Mouse (Mus musculus) forebrain, embryonic 11.5 days (tissue): ENCODE results near the gene G6pc3. TPM values are rescaled to one million over a fixed set of nuclear protein-coding genes. Genes with fewer than 3 reads are reported as not detected.
"Not testable (repeated sequence)": the region's sequence is repeated elsewhere in the genome, so short reads cannot be mapped to it uniquely, and the experiment has no call there.

Experiments
- ATAC-seq: fragments of 200-750 bp; cut with Nextera tagmentation; replicated peaks from 2 replicates; pipeline ENCODE4 v1.8.0; 2017; ENCODE audit warnings: moderate TSS enrichment; ENCODE audit not compliant: low FRiP score
- DNase-seq: peaks from one replicate; pipeline ENCODE4 v3.0.0-alpha.2; 2017; ENCODE audit warnings: low spot score
- H3K27ac ChIP-seq: fragments of 300-500 bp; sonication (generic); 2 replicates; pipeline ENCODE4 v1.5.1; 2014; ENCODE audit warnings: low read depth, low read length
- H3K27me3 ChIP-seq: fragments of 300-500 bp; sonication (generic); 2 replicates; pipeline ENCODE4 v1.6.1; 2014; ENCODE audit warnings: mild to moderate bottlenecking, low read length, mixed read lengths; ENCODE audit not compliant: control insufficient read depth, insufficient read depth
- H3K36me3 ChIP-seq: fragments of 300-500 bp; sonication (generic); 2 replicates; pipeline ENCODE4 v1.6.1; 2014; ENCODE audit warnings: mild to moderate bottlenecking, low read length, moderate library complexity, mixed read lengths; ENCODE audit not compliant: control insufficient read depth, insufficient read depth
- H3K4me1 ChIP-seq: fragments of 300-500 bp; sonication (generic); replicated peaks from 2 replicates; pipeline ENCODE4 v1.6.1; 2014; ENCODE audit warnings: low read length, mixed read lengths; ENCODE audit not compliant: control insufficient read depth, insufficient read depth
- H3K4me2 ChIP-seq: fragments of 300-500 bp; sonication (generic); 2 replicates; pipeline ENCODE4 v1.6.1; 2014; ENCODE audit warnings: low read depth, mild to moderate bottlenecking, low read length, moderate library complexity, mixed read lengths; ENCODE audit not compliant: severe bottlenecking
- H3K4me3 ChIP-seq: fragments of 300-500 bp; sonication (generic); 2 replicates; pipeline ENCODE4 v1.5.1; 2014; ENCODE audit warnings: low read depth, low read length
- H3K9ac ChIP-seq: fragments of 300-500 bp; sonication (generic); 2 replicates; pipeline ENCODE4 v1.6.1; 2014; ENCODE audit warnings: low read length
- H3K9me3 ChIP-seq: fragments of 300-500 bp; sonication (generic); 2 replicates; pipeline ENCODE4 v1.6.1; 2016; ENCODE audit warnings: low read length, mixed read lengths; ENCODE audit not compliant: control insufficient read depth
- WGBS: fragments of 180-500 bp; shearing (Covaris S2); extraction: QIAGEN DNeasy Blood & Tissue Kit; methylation state at CpG from one replicate; pipeline ENCODE4 v1.1.7; 2014; 5-methylcytosine and 5-hydroxymethylcytosine counted together
- polyA plus RNA-seq: library from polyadenylated mRNA; unstranded; fragments of >200 nt; fragmentation: Nextera tagmentation; extraction: Ambion mirVana; gene quantifications from 2 replicates; pipeline ENCODE4 v1.2.1, GENCODE M21; 2014

Gene G6pc3
- polyA plus RNA-seq, 1 experiment from 2014 or later = 30.6 TPM

GRCm38 (mm10) chr11:102156039-102156785 is 33.2 kb upstream of the G6pc3 start, which contains the start of gene Tmem101:
Gene Tmem101, minus strand, starts transcription at chr11:102156404.
- Histone ChIP-seq H3K4me3 (peak within 1 kb of the TSS; percentile 85), H3K9ac (peak within 1 kb of the TSS; percentile 82), H3K36me3 (no peaks in the 10 kb centered on the region), H3K4me1 (no peaks in the 10 kb centered on the region), H3K27me3 (no peaks in the 10 kb centered on the region), H3K27ac (peak within 1 kb of the TSS; percentile 53), H3K4me2 (peak within 1 kb of the TSS; percentile 94), H3K9me3 (no peaks in the 10 kb centered on the region)
- ATAC-seq (peak; percentile 79), DNase-seq (peak; percentile 91)
- under 1% methylated on average over 37 of the region's 37 CpGs for WGBS

GRCm38 (mm10) chr11:102156786-102157089 is 32.7 kb upstream of the G6pc3 start:
- H3K4me3 ChIP-seq = no peak overlapping the region
- WGBS = 8% methylated on average over 1 of the region's 1 CpGs
- ATAC-seq = 0 out of 2 replicates have a peak, but pooled peaks have one; percentile 21

GRCm38 (mm10) chr11:102158024-102158423 is 31.4 kb upstream of the G6pc3 start:
- not testable (repeated sequence) for ATAC-seq, H3K4me3 ChIP-seq, H3K9me3 ChIP-seq, H3K27ac ChIP-seq, H3K4me2 ChIP-seq, H3K27me3 ChIP-seq, H3K9ac ChIP-seq, H3K36me3 ChIP-seq, DNase-seq, H3K4me1 ChIP-seq
- 75% methylated on average over 2 of the region's 2 CpGs for WGBS

More at GRCm38 (mm10) chr11:102156786-102157089, 32.7 kb upstream of the G6pc3 start:
- no peaks in the 10 kb centered on the region for H3K36me3 ChIP-seq
- no peaks in the 10 kb centered on the region for H3K27me3 ChIP-seq
- no peak overlapping the region for H3K27ac ChIP-seq
- no peaks in the 10 kb centered on the region for H3K4me1 ChIP-seq
- H3K9ac ChIP-seq = no peak overlapping the region
- no peak overlapping the region for H3K4me2 ChIP-seq
- no peak for DNase-seq
- H3K9me3 ChIP-seq = no peaks in the 10 kb centered on the region

GRCm38 (mm10) chr11:102159781-102160180 is 29.6 kb upstream of the G6pc3 start:
- Histone ChIP-seq H3K4me1 (no peaks in the 10 kb centered on the region), H3K4me3 (no peak overlapping the region), H3K36me3 (no peaks in the 10 kb centered on the region), H3K27ac (no peak overlapping the region), H3K4me2 (no peak overlapping the region), H3K9me3 (no peaks in the 10 kb centered on the region), H3K27me3 (no peaks in the 10 kb centered on the region), H3K9ac (no peak overlapping the region)
- DNase-seq (no peak), ATAC-seq (no peak)
- WGBS = 75% methylated on average over 5 of the region's 5 CpGs

- Histone ChIP-seq H3K4me3 (no peak overlapping the region), H3K9ac (no peak overlapping the region), H3K27ac (no peak overlapping the region), H3K9me3 (no peaks in the 10 kb centered on the region), H3K4me2 (no peak overlapping the region), H3K4me1 (no peaks in the 10 kb centered on the region), H3K36me3 (peaks cover 4% of the 10 kb centered on the region), H3K27me3 (no peaks in the 10 kb centered on the region)
- ATAC-seq = no peak
- DNase-seq = no peak
- 79% methylated on average over 6 of the region's 6 CpGs for WGBS
Observed at GRCm38 (mm10) chr11:102165971-102166722, 23.3 kb upstream of the G6pc3 start.

GRCm38 (mm10) chr11:102167539-102167938 is 21.9 kb upstream of the G6pc3 start:
- DNase-seq = no peak
- Histone ChIP-seq H3K9me3 (no peaks in the 10 kb centered on the region), H3K9ac (no peak overlapping the region), H3K4me1 (no peaks in the 10 kb centered on the region), H3K36me3 (peaks cover 4% of the 10 kb centered on the region), H3K4me3 (no peak overlapping the region), H3K27ac (no peak overlapping the region), H3K4me2 (no peak overlapping the region), H3K27me3 (no peaks in the 10 kb centered on the region)
- WGBS = 96% methylated on average over 5 of the region's 5 CpGs
- no peak for ATAC-seq

GRCm38 (mm10) chr11:102168689-102169088 is 20.7 kb upstream of the G6pc3 start:
- Histone ChIP-seq H3K36me3 (peaks cover 4% of the 10 kb centered on the region), H3K9ac (no peak overlapping the region), H3K27me3 (no peaks in the 10 kb centered on the region), H3K27ac (no peak overlapping the region), H3K4me1 (no peaks in the 10 kb centered on the region), H3K9me3 (no peaks in the 10 kb centered on the region), H3K4me3 (no peak overlapping the region), H3K4me2 (no peak overlapping the region)
- DNase-seq (no peak), ATAC-seq (no peak)
- 91% methylated on average over 5 of the region's 5 CpGs for WGBS

GRCm38 (mm10) chr11:102179836-102180235 is 9.6 kb upstream of the G6pc3 start:
- peaks cover 6% of the 10 kb centered on the region; the same call in 1 of the 2 replicates for H3K36me3 ChIP-seq
- no peak for ATAC-seq

More at GRCm38 (mm10) chr11:102179836-102180235, 9.6 kb upstream of the G6pc3 start:
- no peak for DNase-seq
- no peak overlapping the region for H3K4me3 ChIP-seq
- H3K27ac ChIP-seq = no peak overlapping the region
- no peak overlapping the region for H3K9ac ChIP-seq
- no peak overlapping the region for H3K4me2 ChIP-seq
- H3K27me3 ChIP-seq = no peaks in the 10 kb centered on the region
- H3K9me3 ChIP-seq = no peaks in the 10 kb centered on the region
- H3K4me1 ChIP-seq = peaks cover 3% of the 10 kb centered on the region; the same call in 1 of the 2 replicates
